Mouse (Mus musculus): ENCODE measurements around the gene Trappc10. TPM values are rescaled to one million over a fixed set of nuclear protein-coding genes. Genes with fewer than 3 reads are reported as not detected.

Trappc10 gene
- polyA plus RNA-seq, 1 experiment from 2014 or later, result 13.3 TPM

GRCm38 (mm10) chr10:78245225-78245547, 745 bp upstream of the Trappc10 start:
- Histone ChIP-seq H3K4me2 (peak overlapping the region; percentile 90), H3K4me1 (replicated peaks; ENCODE audit: control insufficient read depth, insufficient read depth, low read length) (peaks cover 6% of the 10 kb centered on the region), H3K27ac (ENCODE audit: low read depth, low read length) (peak overlapping the region; percentile 74), H3K36me3 (ENCODE audit: control insufficient read depth, insufficient read depth, low read length) (no peaks in the 10 kb centered on the region), H3K4me3 (ENCODE audit: low read depth, low read length) (peak overlapping the region; percentile 88), H3K27me3 (replicated peaks; ENCODE audit: control insufficient read depth, insufficient read depth, low read length) (no peaks in the 10 kb centered on the region), H3K9ac (ENCODE audit: low read depth, low read length) (peak overlapping the region; percentile 78), H3K9me3 (ENCODE audit: control insufficient read depth, low read length) (no peaks in the 10 kb centered on the region)
- DNase-seq (ENCODE audit: low spot score), result no peak
- ATAC-seq (replicated peaks; ENCODE audit: low FRiP score), result peak; percentile 5; the same call in 1 of the 2 replicates
- WGBS, result 19% methylated on average over 7 of the region's 7 CpGs

- peak; percentile 60 for ATAC-seq (replicated peaks; ENCODE audit: low FRiP score)
- peak overlapping the region; percentile 74; the same call in 1 of the 2 replicates for H3K27ac ChIP-seq (ENCODE audit: low read depth, low read length)
- no peaks in the 10 kb centered on the region for H3K36me3 ChIP-seq (ENCODE audit: control insufficient read depth, insufficient read depth, low read length)
- H3K4me2 ChIP-seq, result peak overlapping the region; percentile 90
- H3K9ac ChIP-seq (ENCODE audit: low read depth, low read length), result peak overlapping the region; percentile 78
- peak overlapping the region; percentile 88 for H3K4me3 ChIP-seq (ENCODE audit: low read depth, low read length)
- H3K4me1 ChIP-seq (replicated peaks; ENCODE audit: control insufficient read depth, insufficient read depth, low read length), result peaks cover 6% of the 10 kb centered on the region
- under 1% methylated on average over 33 of the region's 33 CpGs for WGBS
- no peaks in the 10 kb centered on the region for H3K27me3 ChIP-seq (replicated peaks; ENCODE audit: control insufficient read depth, insufficient read depth, low read length)
- DNase-seq (ENCODE audit: low spot score), result no peak
- H3K9me3 ChIP-seq (ENCODE audit: control insufficient read depth, low read length), result no peaks in the 10 kb centered on the region
Measured at GRCm38 (mm10) chr10:78244058-78244437, 393 bp downstream of the Trappc10 start.

DNA sequence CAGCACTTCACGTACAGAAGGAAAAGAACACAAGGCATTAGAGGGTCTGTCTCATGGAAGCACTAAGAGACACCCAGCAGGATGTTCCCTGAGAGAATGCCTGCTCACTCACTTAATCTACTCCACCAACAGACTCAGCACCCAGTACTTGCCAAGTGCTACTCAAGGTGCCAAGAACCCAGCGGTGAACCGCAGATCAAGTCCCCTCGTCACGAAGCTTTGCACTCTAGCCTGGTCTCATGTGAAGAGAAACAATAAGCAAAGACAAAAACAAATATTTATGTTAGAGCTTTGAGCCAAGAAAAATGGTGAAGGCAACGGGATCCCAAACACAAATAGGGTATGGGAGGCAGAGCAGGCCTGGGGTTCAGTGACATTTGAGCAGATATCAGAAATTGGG, 5.5 kb downstream of the Trappc10 start:
- Histone ChIP-seq H3K4me3 (ENCODE audit: low read depth, low read length) (no peak overlapping the region), H3K4me2 (no peak overlapping the region), H3K27ac (ENCODE audit: low read depth, low read length) (no peak overlapping the region), H3K36me3 (ENCODE audit: control insufficient read depth, insufficient read depth, low read length) (no peaks in the 10 kb centered on the region), H3K27me3 (replicated peaks; ENCODE audit: control insufficient read depth, insufficient read depth, low read length) (no peaks in the 10 kb centered on the region), H3K9ac (ENCODE audit: low read depth, low read length) (no peak overlapping the region), H3K4me1 (replicated peaks; ENCODE audit: control insufficient read depth, insufficient read depth, low read length) (peaks cover 32% of the 10 kb centered on the region), H3K9me3 (ENCODE audit: control insufficient read depth, low read length) (no peaks in the 10 kb centered on the region)
- WGBS, result 87% methylated on average over 6 of the region's 6 CpGs
- DNase-seq (ENCODE audit: low spot score), result no peak
- ATAC-seq (replicated peaks; ENCODE audit: low FRiP score), result no peak

GRCm38 (mm10) chr10:78238297-78238696, 6.1 kb downstream of the Trappc10 start:
- Histone ChIP-seq H3K36me3 (ENCODE audit: control insufficient read depth, insufficient read depth, low read length) (no peaks in the 10 kb centered on the region), H3K9ac (ENCODE audit: low read depth, low read length) (no peak overlapping the region), H3K4me3 (ENCODE audit: low read depth, low read length) (no peak overlapping the region), H3K9me3 (ENCODE audit: control insufficient read depth, low read length) (no peaks in the 10 kb centered on the region), H3K4me2 (no peak overlapping the region), H3K27ac (ENCODE audit: low read depth, low read length) (no peak overlapping the region), H3K4me1 (replicated peaks; ENCODE audit: control insufficient read depth, insufficient read depth, low read length) (peaks cover 28% of the 10 kb centered on the region), H3K27me3 (replicated peaks; ENCODE audit: control insufficient read depth, insufficient read depth, low read length) (no peaks in the 10 kb centered on the region)
- 89% methylated on average over 5 of the region's 5 CpGs for WGBS
- DNase-seq (ENCODE audit: low spot score), result no peak
- no peak for ATAC-seq (replicated peaks; ENCODE audit: low FRiP score)

DNA sequence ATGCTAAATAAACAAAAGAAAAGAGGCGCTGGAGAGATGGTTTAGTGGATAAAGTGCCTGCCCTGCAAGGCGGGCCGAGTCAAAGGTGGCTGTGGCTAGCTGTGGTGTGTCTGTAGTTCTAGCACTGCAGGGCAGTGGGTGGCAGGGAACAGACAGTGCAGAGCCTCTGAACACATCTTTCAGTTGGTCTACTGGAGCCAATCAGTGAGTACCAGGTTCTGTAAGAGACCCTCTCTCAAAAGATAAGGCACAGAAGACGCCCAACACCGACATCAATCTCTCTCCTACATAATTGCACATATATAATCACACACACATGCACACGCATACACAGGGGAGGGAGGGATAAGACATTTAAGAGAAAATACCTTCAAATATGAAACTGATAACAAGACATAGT, 6.6 kb downstream of the Trappc10 start:
- ATAC-seq (replicated peaks; ENCODE audit: low FRiP score) (peak; percentile 82), DNase-seq (ENCODE audit: low spot score) (no peak)
- H3K4me1 ChIP-seq (replicated peaks; ENCODE audit: control insufficient read depth, insufficient read depth, low read length), result peaks cover 26% of the 10 kb centered on the region
- no peaks in the 10 kb centered on the region for H3K9me3 ChIP-seq (ENCODE audit: control insufficient read depth, low read length)
- no peaks in the 10 kb centered on the region for H3K36me3 ChIP-seq (ENCODE audit: control insufficient read depth, insufficient read depth, low read length)
- peak overlapping the region; percentile 68 for H3K27ac ChIP-seq (ENCODE audit: low read depth, low read length)
- no peak overlapping the region for H3K9ac ChIP-seq (ENCODE audit: low read depth, low read length)
- H3K27me3 ChIP-seq (replicated peaks; ENCODE audit: control insufficient read depth, insufficient read depth, low read length), result no peaks in the 10 kb centered on the region
- peak overlapping the region; percentile 26; the same call in 1 of the 2 replicates for H3K4me2 ChIP-seq
- no peak overlapping the region for H3K4me3 ChIP-seq (ENCODE audit: low read depth, low read length)
- WGBS, result 63% methylated on average over 6 of the region's 6 CpGs

DNA sequence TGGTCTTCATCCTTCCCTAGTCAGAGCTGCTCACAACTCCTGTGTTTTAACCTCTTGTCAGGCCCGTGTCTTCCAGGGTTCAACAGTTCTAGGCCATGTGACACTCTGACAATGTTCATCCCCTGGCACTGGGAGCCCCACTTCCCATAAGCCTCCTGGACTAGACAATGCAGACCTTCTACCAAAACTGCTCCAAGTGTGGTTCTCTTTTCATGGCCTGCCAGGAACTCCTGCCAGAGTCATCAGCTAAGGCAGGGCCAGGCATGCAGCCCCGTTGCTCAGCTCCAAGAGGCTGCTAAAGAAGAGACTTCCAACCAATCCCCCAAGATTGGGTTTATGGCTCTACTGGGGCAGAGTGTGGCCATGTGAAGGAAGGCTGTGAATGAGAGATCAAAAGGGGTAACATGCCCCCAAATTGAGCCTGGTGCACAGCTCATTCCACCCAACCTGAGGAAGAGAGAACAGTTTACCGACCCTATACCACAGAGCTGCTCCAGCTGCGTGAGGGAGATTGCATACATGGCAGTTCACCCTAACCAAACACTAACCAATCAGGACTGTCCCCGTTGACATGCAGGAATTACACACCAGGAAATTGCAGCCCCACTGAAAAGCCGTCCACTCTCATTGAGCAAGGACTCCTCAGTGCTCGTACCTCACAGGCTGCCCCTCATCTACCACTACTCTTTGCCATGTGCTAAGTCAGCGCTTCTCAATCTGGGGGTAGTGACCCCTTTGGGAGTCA, 7.4 kb downstream of the Trappc10 start:
- H3K4me1 ChIP-seq (replicated peaks; ENCODE audit: control insufficient read depth, insufficient read depth, low read length), result peaks cover 28% of the 10 kb centered on the region
- 69% methylated on average over 8 of the region's 8 CpGs for WGBS
- peak; percentile 62 for ATAC-seq (replicated peaks; ENCODE audit: low FRiP score)
- H3K27ac ChIP-seq (ENCODE audit: low read depth, low read length), result peak overlapping the region; percentile 68
- H3K4me2 ChIP-seq, result peak overlapping the region; percentile 26; the same call in 1 of the 2 replicates
- no peak overlapping the region for H3K4me3 ChIP-seq (ENCODE audit: low read depth, low read length)
- no peaks in the 10 kb centered on the region for H3K9me3 ChIP-seq (ENCODE audit: control insufficient read depth, low read length)
- H3K27me3 ChIP-seq (replicated peaks; ENCODE audit: control insufficient read depth, insufficient read depth, low read length), result no peaks in the 10 kb centered on the region
- no peak overlapping the region for H3K9ac ChIP-seq (ENCODE audit: low read depth, low read length)
- DNase-seq (ENCODE audit: low spot score), result no peak
- H3K36me3 ChIP-seq (ENCODE audit: control insufficient read depth, insufficient read depth, low read length), result no peaks in the 10 kb centered on the region

DNA sequence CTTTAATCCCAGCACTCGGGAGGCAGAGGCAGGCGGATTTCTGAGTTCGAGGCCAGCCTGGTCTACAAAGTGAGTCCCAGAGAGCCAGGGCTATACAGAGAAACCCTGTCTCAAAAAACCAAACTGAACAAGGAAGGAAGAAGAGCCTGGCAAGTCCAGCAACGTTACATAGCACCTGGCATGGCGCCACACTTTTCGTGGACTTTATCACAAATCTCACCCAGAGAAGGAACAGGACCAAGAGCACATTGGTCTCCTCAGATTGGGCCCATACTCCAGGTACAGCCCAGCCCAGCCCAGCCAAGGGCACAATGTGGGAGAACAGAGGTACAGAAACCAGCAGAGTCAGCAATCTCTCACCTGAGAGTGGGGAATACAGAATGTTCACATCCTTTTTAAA, 10.7 kb downstream of the Trappc10 start:
- H3K4me2 ChIP-seq, result no peak overlapping the region
- 91% methylated on average over 6 of the region's 6 CpGs for WGBS
- H3K4me3 ChIP-seq (ENCODE audit: low read depth, low read length), result no peak overlapping the region
- no peak overlapping the region for H3K9ac ChIP-seq (ENCODE audit: low read depth, low read length)
- H3K27me3 ChIP-seq (replicated peaks; ENCODE audit: control insufficient read depth, insufficient read depth, low read length), result no peaks in the 10 kb centered on the region
- peaks cover 28% of the 10 kb centered on the region for H3K4me1 ChIP-seq (replicated peaks; ENCODE audit: control insufficient read depth, insufficient read depth, low read length)
- no peak for DNase-seq (ENCODE audit: low spot score)
- no peak for ATAC-seq (replicated peaks; ENCODE audit: low FRiP score)
- H3K9me3 ChIP-seq (ENCODE audit: control insufficient read depth, low read length), result no peaks in the 10 kb centered on the region
- H3K27ac ChIP-seq (ENCODE audit: low read depth, low read length), result no peak overlapping the region
- H3K36me3 ChIP-seq (ENCODE audit: control insufficient read depth, insufficient read depth, low read length), result peaks cover 5% of the 10 kb centered on the region

GRCm38 (mm10) chr10:78233161-78233560, 11.3 kb downstream of the Trappc10 start:
- Histone ChIP-seq H3K36me3 (ENCODE audit: control insufficient read depth, insufficient read depth, low read length) (peaks cover 8% of the 10 kb centered on the region), H3K27me3 (replicated peaks; ENCODE audit: control insufficient read depth, insufficient read depth, low read length) (no peaks in the 10 kb centered on the region), H3K27ac (ENCODE audit: low read depth, low read length) (no peak overlapping the region), H3K4me3 (ENCODE audit: low read depth, low read length) (no peak overlapping the region), H3K4me2 (no peak overlapping the region), H3K9me3 (ENCODE audit: control insufficient read depth, low read length) (no peaks in the 10 kb centered on the region), H3K4me1 (replicated peaks; ENCODE audit: control insufficient read depth, insufficient read depth, low read length) (peaks cover 26% of the 10 kb centered on the region), H3K9ac (ENCODE audit: low read depth, low read length) (no peak overlapping the region)
- ATAC-seq (replicated peaks; ENCODE audit: low FRiP score), result no peak
- DNase-seq (ENCODE audit: low spot score), result no peak
- 90% methylated on average over 5 of the region's 5 CpGs for WGBS

- H3K4me3 ChIP-seq (ENCODE audit: low read depth, low read length), result no peak overlapping the region
- no peak overlapping the region for H3K27ac ChIP-seq (ENCODE audit: low read depth, low read length)
- no peaks in the 10 kb centered on the region for H3K9me3 ChIP-seq (ENCODE audit: control insufficient read depth, low read length)
- ATAC-seq (replicated peaks; ENCODE audit: low FRiP score) (no peak), DNase-seq (ENCODE audit: low spot score) (no peak)
- no peaks in the 10 kb centered on the region for H3K27me3 ChIP-seq (replicated peaks; ENCODE audit: control insufficient read depth, insufficient read depth, low read length)
- peaks cover 8% of the 10 kb centered on the region for H3K36me3 ChIP-seq (ENCODE audit: control insufficient read depth, insufficient read depth, low read length)
- 81% methylated on average over 4 of the region's 4 CpGs for WGBS
- no peak overlapping the region for H3K9ac ChIP-seq (ENCODE audit: low read depth, low read length)
- peaks cover 21% of the 10 kb centered on the region for H3K4me1 ChIP-seq (replicated peaks; ENCODE audit: control insufficient read depth, insufficient read depth, low read length)
- H3K4me2 ChIP-seq, result no peak overlapping the region
Measured at GRCm38 (mm10) chr10:78232301-78232980, 12.0 kb downstream of the Trappc10 start.

Measured in liver, embryonic 11.5 days (tissue).